Mouse (Mus musculus): ENCODE data around the gene Eln.
A peak's percentile ranks its signal among the peaks of the same experiment; 100 is the strongest.

Gene Eln

GRCm38 (mm10) chr5:134684398-134684797 is 62.7 kb downstream of the Eln start:
- no peak for DNase-seq (ENCODE audit: low spot score in 2 of 2)

GRCm38 (mm10) chr5:134683813-134684212 is 63.3 kb downstream of the Eln start:
- DNase-seq (ENCODE audit: low spot score in 2 of 2), result no peak

DNA sequence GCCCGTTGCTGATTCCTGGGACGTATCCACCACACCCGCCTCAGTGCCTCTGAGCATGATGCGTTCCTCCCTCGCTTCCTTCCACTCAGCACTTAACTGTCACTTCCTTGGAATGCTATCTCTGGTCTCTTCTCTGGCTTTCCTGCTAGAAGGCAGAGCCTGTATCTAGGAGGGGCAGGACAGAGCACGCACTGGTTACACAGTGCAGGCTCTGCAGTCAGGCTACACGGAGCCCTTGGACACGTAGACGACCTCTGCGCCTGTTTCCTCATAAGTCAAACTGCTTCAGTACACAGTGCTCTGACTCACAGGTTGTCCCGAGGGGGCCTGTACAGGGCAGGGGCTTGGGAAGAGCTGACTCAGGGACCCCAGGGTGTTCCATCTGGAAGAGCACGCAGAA is 66.9 kb downstream of the Eln start:
- no peak for DNase-seq (ENCODE audit: low spot score in 2 of 2)

GRCm38 (mm10) chr5:134678827-134679546 is 68.1 kb downstream of the Eln start:
- DNase-seq (ENCODE audit: low spot score in 2 of 2), result no peak

GRCm38 (mm10) chr5:134678031-134678430 is 69.1 kb downstream of the Eln start:
- no peak for DNase-seq (ENCODE audit: low spot score in 2 of 2)

- no peak for DNase-seq (ENCODE audit: low spot score in 2 of 2)
Measured at GRCm38 (mm10) chr5:134677491-134677890, 69.6 kb downstream of the Eln start.

- peak; percentile 47 to 50 for DNase-seq (ENCODE audit: low spot score in 2 of 2)
Measured at GRCm38 (mm10) chr5:134675956-134676759, 71.0 kb downstream of the Eln start.

- no peak for DNase-seq (ENCODE audit: low spot score in 2 of 2)
Measured at GRCm38 (mm10) chr5:134674977-134675376, 72.1 kb downstream of the Eln start.

- DNase-seq (ENCODE audit: low spot score in 2 of 2), result no peak
Measured at GRCm38 (mm10) chr5:134672611-134673010, 74.5 kb downstream of the Eln start.

GRCm38 (mm10) chr5:134672198-134672516 is 75.0 kb downstream of the Eln start:
- DNase-seq (ENCODE audit: low spot score in 2 of 2), result no peak

GRCm38 (mm10) chr5:134671335-134672197 is 75.6 kb downstream of the Eln start:
- DNase-seq (ENCODE audit: low spot score in 2 of 2), result no peak

GRCm38 (mm10) chr5:134669001-134669708 is 78.0 kb downstream of the Eln start:
- DNase-seq (ENCODE audit: low spot score in 2 of 2), result no peak

DNA sequence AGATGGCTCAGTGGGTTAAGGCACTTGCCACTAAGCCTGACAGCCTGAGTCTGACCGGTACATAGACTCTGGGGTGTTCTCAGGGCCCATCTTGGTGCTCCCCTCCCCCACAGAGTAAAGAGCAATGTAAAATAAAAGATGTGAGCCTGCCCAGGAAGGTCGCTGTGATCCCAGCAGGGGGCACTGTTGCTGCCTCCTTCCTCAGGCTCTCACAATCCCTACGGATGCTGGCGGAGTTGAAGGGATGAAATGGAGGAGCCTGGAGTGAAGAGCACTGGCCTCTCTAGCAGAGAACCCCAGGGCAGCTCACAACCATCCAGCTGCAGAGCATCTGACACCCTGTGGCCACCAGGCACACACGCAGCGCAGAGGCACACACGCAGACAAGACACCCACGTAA is 78.6 kb downstream of the Eln start:
- DNase-seq (ENCODE audit: low spot score in 2 of 2), result no peak

- no peak for DNase-seq (ENCODE audit: low spot score in 2 of 2)
Measured at GRCm38 (mm10) chr5:134656708-134657107, 90.4 kb downstream of the Eln start.

All from frontal cortex, postnatal 10 days (tissue).